Mouse (Mus musculus): ENCODE data around the gene Cnfn.

Cnfn gene

DNA sequence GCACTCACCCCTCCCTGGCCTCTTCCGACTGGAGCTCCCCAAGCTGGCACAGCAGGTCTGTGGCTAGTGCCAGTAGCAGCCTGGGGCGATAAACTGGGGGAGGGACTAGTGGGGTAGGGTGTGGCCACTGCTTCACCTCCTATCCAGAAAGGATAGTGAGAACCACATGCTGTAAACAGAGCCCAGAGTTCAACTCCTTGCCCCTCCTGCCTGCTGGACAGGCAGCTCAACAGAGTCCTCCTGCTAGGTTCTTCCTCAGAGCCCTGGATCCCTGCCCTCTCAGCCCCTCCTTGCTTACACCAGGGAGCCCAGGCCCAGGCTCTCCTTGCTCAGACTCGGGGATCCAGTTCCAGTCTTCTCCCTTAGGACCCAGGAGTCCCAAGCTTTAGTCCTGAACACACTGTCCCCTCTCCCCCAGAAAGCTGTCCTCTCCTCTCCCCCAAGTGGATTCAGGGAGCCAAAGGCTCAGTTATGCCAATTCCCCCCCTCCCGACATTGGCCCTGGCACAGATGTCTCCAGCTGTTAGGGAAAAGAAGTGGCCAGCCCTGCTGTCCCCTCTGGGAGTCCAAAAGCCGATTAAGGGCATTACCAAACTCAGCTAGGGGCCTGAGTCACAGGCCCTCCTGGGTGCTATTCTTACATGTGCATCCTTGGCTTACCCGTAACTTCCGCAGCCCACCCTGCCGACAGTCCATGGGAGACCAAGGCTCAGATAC lies 20.7 kb upstream of the Cnfn start:
- no peak for DNase-seq (ENCODE audit: low read depth, low spot score)

GRCm38 (mm10) chr7:25388916-25389315 lies 19.4 kb upstream of the Cnfn start:
- no peak for DNase-seq (ENCODE audit: low read depth, low spot score)

- DNase-seq (ENCODE audit: low read depth, low spot score) = no peak
Observed at GRCm38 (mm10) chr7:25387811-25388440, 18.4 kb upstream of the Cnfn start.

DNA sequence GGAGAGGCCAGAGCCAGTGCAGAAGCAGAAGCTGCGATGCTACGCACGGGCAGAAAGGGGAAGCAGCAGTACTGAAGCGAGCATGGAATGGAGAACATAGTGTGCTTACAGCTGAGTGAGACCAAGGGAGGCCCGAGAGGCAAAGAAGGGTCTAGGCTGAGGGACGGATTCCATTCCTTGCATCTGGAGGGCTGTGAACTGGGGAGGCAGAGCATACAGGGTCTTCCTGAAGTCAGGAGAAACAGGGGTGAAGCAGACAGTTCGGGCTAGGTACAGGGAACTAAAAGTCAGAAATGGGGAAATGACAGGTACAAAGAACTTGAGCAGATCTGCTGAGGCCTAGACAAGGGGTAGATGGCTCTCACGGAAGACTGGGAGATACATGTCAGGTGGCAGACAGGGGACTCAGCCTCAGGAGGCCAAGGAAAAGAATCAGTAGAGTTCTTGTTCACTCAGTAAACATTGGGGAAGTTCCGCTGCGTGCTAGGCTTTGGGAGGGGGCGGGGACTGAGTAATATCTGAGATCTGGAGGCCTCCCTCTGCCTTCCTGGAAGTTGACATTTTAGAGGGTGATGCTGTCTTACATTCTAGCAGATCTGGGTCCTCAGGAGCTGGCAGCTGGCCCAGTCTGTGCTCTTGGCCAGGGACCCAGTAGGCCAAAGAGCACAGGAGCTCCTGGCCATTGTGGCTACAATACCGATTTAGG lies 16.5 kb upstream of the Cnfn start:
- DNase-seq (ENCODE audit: low read depth, low spot score) = no peak

GRCm38 (mm10) chr7:25385259-25385658 lies 15.7 kb upstream of the Cnfn start:
- no peak for DNase-seq (ENCODE audit: low read depth, low spot score)

- no peak for DNase-seq (ENCODE audit: low read depth, low spot score)
Observed at GRCm38 (mm10) chr7:25384818-25385217, 15.3 kb upstream of the Cnfn start.

DNA sequence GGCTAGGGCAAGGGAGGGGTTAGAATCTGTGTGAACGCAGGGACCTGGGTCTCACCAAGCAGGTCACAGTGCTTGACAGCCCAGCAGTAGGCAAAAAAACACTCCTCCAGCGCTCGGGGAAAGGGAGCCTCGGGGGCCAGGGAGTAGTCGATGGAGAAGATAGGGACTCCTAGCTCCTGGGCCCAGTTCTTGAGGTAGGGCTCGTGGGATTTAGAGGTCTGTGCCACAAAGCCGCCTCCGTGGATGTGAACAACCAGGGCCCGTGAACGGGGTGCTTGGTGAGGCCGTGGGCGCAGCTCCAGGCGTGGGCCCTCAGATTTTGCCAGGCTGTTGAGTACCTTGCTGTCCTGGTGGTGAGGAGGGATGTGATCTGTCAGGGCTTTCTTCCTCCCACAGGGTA lies 14.8 kb upstream of the Cnfn start:
- DNase-seq (ENCODE audit: low read depth, low spot score) = no peak

DNA sequence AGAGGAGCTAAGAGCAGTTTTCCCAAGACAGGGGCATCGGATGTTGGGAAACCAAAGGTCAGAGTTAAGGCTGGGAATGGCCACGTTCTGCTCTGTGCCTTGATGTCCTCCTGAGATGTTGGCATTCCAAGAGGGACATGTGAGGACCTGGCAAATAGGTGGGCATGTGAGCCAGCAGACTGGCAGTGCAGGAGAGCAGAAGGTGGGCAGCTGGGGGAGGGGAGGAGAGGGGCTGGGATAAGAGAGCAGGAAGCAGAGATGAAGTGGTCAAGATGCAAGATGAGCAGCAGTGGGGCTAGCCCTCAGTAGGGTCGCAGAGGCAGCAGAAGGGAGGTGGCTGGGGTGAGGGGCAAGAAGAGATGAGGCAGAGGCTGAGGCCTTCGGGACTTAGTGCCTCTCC lies 14.4 kb upstream of the Cnfn start:
- no peak for DNase-seq (ENCODE audit: low read depth, low spot score)

GRCm38 (mm10) chr7:25383385-25383784 lies 13.9 kb upstream of the Cnfn start:
- no peak for DNase-seq (ENCODE audit: low read depth, low spot score)

DNA sequence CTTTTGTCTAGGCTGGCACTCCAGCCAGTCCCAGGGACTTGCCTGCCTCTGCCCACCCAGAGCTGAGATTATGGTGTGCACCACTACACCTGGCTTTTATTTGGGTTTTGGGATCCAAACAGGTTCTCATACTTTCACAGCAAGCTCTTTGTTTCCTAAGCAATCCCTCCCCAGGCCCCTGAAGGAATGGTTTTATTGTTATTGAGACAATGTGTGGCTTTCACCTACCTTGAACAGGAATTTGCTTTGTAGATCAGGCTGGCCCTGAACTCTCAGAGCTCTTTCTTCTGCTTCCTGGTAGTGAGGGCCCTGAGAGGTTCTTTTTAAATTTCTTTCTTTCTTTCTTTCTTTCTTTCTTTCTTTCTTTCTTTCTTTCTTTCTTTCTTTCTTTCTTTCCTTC lies 13.0 kb upstream of the Cnfn start:
- DNase-seq (ENCODE audit: low read depth, low spot score) = no peak

DNA sequence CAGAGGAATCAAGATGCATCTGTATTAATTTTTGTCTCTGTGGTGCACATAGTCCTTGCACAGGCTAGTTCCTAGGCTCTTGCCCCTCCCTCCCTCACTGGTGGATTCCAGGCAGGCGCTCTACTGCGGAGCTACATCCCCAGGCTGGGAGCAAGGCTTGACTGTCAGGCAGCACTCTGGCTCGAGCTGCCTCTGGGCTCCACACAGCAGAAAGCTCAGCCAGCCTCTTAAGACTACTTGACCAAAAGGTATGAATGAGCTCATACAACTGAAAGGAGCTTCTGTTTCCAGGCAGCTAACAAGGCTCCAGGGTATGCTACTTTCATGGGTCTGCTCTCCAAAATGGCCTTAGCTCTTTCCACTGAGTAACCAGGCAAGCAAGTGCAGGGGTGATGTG lies 11.8 kb upstream of the Cnfn start:
- DNase-seq (ENCODE audit: low read depth, low spot score) = no peak

GRCm38 (mm10) chr7:25380392-25381283 lies 11.1 kb upstream of the Cnfn start:
- no peak for DNase-seq (ENCODE audit: low read depth, low spot score)

GRCm38 (mm10) chr7:25379551-25380351 lies 10.2 kb upstream of the Cnfn start:
- no peak for DNase-seq (ENCODE audit: low read depth, low spot score)

- no peak for DNase-seq (ENCODE audit: low read depth, low spot score)
Observed at GRCm38 (mm10) chr7:25378181-25379100, 8.9 kb upstream of the Cnfn start.

DNA sequence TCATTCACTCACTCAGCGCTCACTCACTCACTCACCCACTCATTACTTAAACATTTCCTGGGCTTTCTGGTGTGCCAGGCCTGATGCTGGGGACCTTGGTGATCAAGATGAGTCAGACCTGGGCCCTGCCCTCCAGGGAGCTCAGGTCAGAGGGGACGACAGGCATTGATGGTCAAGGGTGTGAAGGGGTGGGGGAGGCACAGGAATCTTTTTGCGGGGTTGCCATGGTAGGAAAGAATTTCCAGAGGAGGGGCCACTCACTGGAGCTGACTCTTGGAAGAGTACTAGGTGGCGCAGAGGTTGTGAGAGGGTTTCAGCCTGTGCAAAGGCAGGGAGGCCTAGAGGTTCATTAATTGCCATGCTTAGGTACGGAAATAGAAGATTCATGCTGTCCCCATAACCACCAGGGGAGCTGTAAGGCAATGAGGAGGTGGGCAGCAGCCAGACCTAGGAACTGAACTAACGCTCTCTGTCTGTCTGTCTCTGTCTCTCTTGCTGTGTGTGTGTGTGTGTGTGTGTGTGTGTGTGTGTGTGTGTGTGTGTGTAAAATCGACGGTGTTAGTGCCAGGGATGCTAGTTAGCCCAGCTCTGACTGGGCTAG lies 7.7 kb upstream of the Cnfn start:
- no peak for DNase-seq (ENCODE audit: low read depth, low spot score)

- DNase-seq (ENCODE audit: low read depth, low spot score) = no peak
Observed at GRCm38 (mm10) chr7:25376556-25376955, 7.0 kb upstream of the Cnfn start.

DNA sequence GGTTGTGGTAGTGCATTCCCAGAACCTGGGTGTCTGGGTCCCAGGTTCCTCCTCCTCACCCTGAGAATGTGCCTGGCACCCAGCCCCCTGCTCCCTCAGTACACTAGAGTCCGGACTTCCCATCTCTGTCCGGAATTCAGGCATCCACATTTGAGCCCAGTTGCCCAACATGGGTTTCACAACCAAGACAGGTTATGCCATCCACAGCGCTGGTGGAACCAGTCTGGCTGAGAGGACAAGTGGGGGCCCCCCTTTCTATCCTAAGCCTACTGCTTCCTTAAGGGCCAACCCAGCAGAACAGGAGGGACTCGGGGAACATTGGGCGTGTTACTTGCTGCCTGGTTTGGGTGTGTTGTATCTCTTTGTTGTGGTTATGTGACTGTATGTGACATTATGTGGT lies 2.9 kb upstream of the Cnfn start:
- DNase-seq (ENCODE audit: low read depth, low spot score) = no peak

GRCm38 (mm10) chr7:25368333-25368732 lies 1.2 kb downstream of the Cnfn start:
- DNase-seq (ENCODE audit: low read depth, low spot score) = no peak

DNA sequence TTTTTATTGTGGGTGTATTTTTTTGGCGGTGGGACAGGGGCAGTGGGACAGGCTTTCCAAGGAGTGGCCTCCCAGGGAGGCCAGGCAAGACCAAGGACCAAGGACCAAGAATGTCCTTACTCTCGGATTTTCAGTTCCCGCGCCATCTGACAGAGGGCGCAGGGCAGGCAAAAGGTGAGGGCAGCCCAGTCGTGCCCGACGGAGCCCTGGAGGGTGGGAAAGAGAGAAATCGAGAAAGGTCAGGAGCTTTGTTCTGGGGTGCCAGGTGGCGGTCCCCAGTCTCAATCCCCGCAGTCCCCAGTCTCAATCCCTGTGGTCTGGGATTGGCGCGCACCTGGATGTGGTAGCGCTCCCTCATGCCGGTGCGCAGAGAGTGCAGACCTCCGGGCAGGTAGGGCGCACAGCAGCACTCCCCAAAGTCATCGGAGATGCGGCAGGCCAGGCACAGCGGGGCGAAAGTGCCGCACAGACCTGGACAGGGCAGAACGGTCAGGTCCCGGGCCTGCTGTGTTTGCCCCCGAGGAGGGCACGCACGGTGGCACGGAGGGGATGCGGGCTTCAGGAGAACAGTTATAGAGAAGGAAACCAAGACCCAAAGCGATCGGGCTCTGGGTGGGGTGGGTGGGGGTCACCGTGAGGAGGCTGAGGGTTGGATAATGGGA lies 1.8 kb downstream of the Cnfn start:
- DNase-seq (ENCODE audit: low read depth, low spot score) = no peak
